Mouse (Mus musculus) CH12.LX (cell line): ENCODE results near the gene H2-M10.5. TPM values are rescaled to one million over a fixed set of nuclear protein-coding genes. Genes with fewer than 3 reads are reported as not detected.
"Not testable (repeated sequence)": the region's sequence is repeated elsewhere in the genome, so short reads cannot be mapped to it uniquely, and the experiment has no call there.

Experiments
- DNase-seq: peaks from one replicate; pipeline ENCODE4 v3.0.0-alpha.2; 2013; ENCODE audit errors: extremely low read depth
- H3K27ac ChIP-seq: 2 replicates; pipeline ENCODE4 v1.5.1; 2012; ENCODE audit warnings: low read depth, mild to moderate bottlenecking, control low read depth, moderate library complexity; ENCODE audit not compliant: insufficient read depth
- H3K27me3 ChIP-seq: replicated peaks from 2 replicates; pipeline ENCODE3; 2012; ENCODE audit warnings: inconsistent platforms
- H3K36me3 ChIP-seq, 2 experiments: replicated peaks in 1 of 2; 2 replicates each; pipeline versions ENCODE3 to v1.6.1; 2012; ENCODE audit warnings: inconsistent platforms in 1 of 2, low read length in 1 of 2, mild to moderate bottlenecking in 1 of 2, mixed read lengths in 1 of 2, moderate library complexity in 1 of 2; ENCODE audit not compliant: control insufficient read depth in 1 of 2, insufficient read depth in 1 of 2
- H3K4me1 ChIP-seq, 2 experiments: 2 replicates each; pipeline ENCODE4 v1.6.1; 2012; ENCODE audit warnings: inconsistent platforms in 1 of 2, moderate library complexity in 1 of 2; ENCODE audit not compliant: insufficient read depth in 2 of 2, control insufficient read depth in 1 of 2
- H3K4me2 ChIP-seq: 2 replicates; pipeline ENCODE4 v1.6.1; 2012; ENCODE audit warnings: low read depth, mild to moderate bottlenecking, control low read depth; ENCODE audit not compliant: poor library complexity, insufficient read depth, severe bottlenecking
- H3K4me3 ChIP-seq, 3 experiments: fragments of 150-350 bp in 1 of 3; sonication (generic) in 1 of 3; replicated peaks in 1 of 3; 2 replicates each; pipeline versions ENCODE3 to v1.5.1; 2011 to 2012; ENCODE audit warnings: low read depth in 2 of 3, low read length in 2 of 3, mild to moderate bottlenecking in 2 of 3, moderate library complexity in 2 of 3, control low read depth in 1 of 3, improper control_type of control experiment in 1 of 3, inconsistent platforms in 1 of 3, mixed read lengths in 1 of 3; ENCODE audit not compliant: poor library complexity in 1 of 3
- H3K79me2 ChIP-seq: replicated peaks from 2 replicates; pipeline ENCODE4 v1.6.1; 2012; ENCODE audit warnings: mild to moderate bottlenecking, moderate library complexity; ENCODE audit not compliant: control insufficient read depth, poor library complexity, insufficient read depth, severe bottlenecking; ENCODE audit errors: extremely low read depth
- H3K9ac ChIP-seq: 2 replicates; pipeline ENCODE4 v1.6.1; 2012; ENCODE audit warnings: low read depth, mild to moderate bottlenecking, control low read depth, moderate library complexity; ENCODE audit not compliant: insufficient read depth
- H3K9me3 ChIP-seq: replicated peaks from 2 replicates; pipeline ENCODE3; 2012; ENCODE audit warnings: low read length, inconsistent platforms, mixed read lengths
- BHLHE40 ChIP-seq: IDR thresholded peaks from 2 replicates; pipeline ENCODE4 v1.6.1; 2011; ENCODE audit warnings: mild to moderate bottlenecking, low read depth, low read length, improper control_type of control experiment
- CHD1 ChIP-seq: IDR thresholded peaks from 2 replicates; pipeline ENCODE4 v1.6.1; 2012; ENCODE audit warnings: low read depth, low read length, improper control_type of control experiment, inconsistent platforms
- CHD2 ChIP-seq: IDR thresholded peaks from 2 replicates; pipeline ENCODE4 v1.6.1; 2011; ENCODE audit warnings: low read length, improper control_type of control experiment
- CTCF ChIP-seq, 2 experiments: IDR thresholded peaks in 1 of 2; conservative IDR thresholded peaks in 1 of 2; 2 replicates each; pipeline ENCODE4 v1.5.1; 2011 to 2012; ENCODE audit warnings: low read depth in 2 of 2, low read length in 2 of 2, improper control_type of control experiment in 1 of 2, inconsistent platforms in 1 of 2, mild to moderate bottlenecking in 1 of 2, moderate library complexity in 1 of 2
- E2F4 ChIP-seq: IDR thresholded peaks from 2 replicates; pipeline ENCODE4 v1.6.1; 2011; ENCODE audit warnings: low read depth, low read length, improper control_type of control experiment; ENCODE audit not compliant: insufficient replicate concordance
- ELF1 ChIP-seq: IDR thresholded peaks from 2 replicates; pipeline ENCODE4 v1.6.1; 2014; ENCODE audit warnings: low read depth, mild to moderate bottlenecking, inconsistent platforms, low read length, improper control_type of control experiment
- EP300 ChIP-seq: IDR thresholded peaks from 2 replicates; pipeline ENCODE4 v1.6.1; 2011; ENCODE audit warnings: low read length, improper control_type of control experiment
- HCFC1 ChIP-seq: IDR thresholded peaks from 2 replicates; pipeline ENCODE4 v1.6.1; 2012; ENCODE audit warnings: low read depth, mild to moderate bottlenecking, inconsistent platforms, low read length, improper control_type of control experiment
- JUN ChIP-seq: IDR thresholded peaks from 2 replicates; pipeline ENCODE4 v1.6.1; 2011; ENCODE audit warnings: low read depth, mild to moderate bottlenecking, low read length, improper control_type of control experiment, moderate library complexity; ENCODE audit not compliant: insufficient read depth
- MAFK ChIP-seq: IDR thresholded peaks from 2 replicates; pipeline ENCODE4 v1.6.1; 2011; ENCODE audit warnings: low read length, improper control_type of control experiment; ENCODE audit not compliant: insufficient replicate concordance
- MAZ ChIP-seq: IDR thresholded peaks from 2 replicates; pipeline ENCODE4 v1.6.1; 2012; ENCODE audit warnings: low read depth, mild to moderate bottlenecking, inconsistent platforms, low read length, improper control_type of control experiment, moderate library complexity
- NRF1 ChIP-seq: IDR thresholded peaks from 2 replicates; pipeline ENCODE4 v1.6.1; 2014; ENCODE audit warnings: low read depth, mild to moderate bottlenecking, inconsistent platforms, low read length, improper control_type of control experiment, moderate library complexity
- PAX5 ChIP-seq: IDR thresholded peaks from 2 replicates; pipeline ENCODE4 v1.6.1; 2012; ENCODE audit warnings: low read length, inconsistent platforms, mixed read lengths
- RAD21 ChIP-seq: IDR thresholded peaks from 2 replicates; pipeline ENCODE4 v1.6.1; 2011; ENCODE audit warnings: low read depth, mild to moderate bottlenecking, low read length, improper control_type of control experiment, moderate library complexity
- RCOR1 ChIP-seq: conservative IDR thresholded peaks from 2 replicates; pipeline ENCODE4 v1.6.1; 2012; ENCODE audit warnings: low read depth, mild to moderate bottlenecking, inconsistent platforms, low read length, improper control_type of control experiment
- SMC3 ChIP-seq: IDR thresholded peaks from 2 replicates; pipeline ENCODE4 v1.6.1; 2011; ENCODE audit warnings: low read depth, low read length, improper control_type of control experiment
- USF1 ChIP-seq: IDR thresholded peaks from 2 replicates; pipeline ENCODE4 v1.6.1; 2014; ENCODE audit warnings: low read depth, mild to moderate bottlenecking, inconsistent platforms, low read length, improper control_type of control experiment
- USF2 ChIP-seq: conservative IDR thresholded peaks from 2 replicates; pipeline ENCODE4 v1.6.1; 2011; ENCODE audit warnings: low read depth, low read length, improper control_type of control experiment
- ZC3H11A ChIP-seq: IDR thresholded peaks from 2 replicates; pipeline ENCODE4 v1.6.1; 2012; ENCODE audit warnings: low read depth, mild to moderate bottlenecking, inconsistent platforms, low read length, improper control_type of control experiment
- ZNF384 ChIP-seq: IDR thresholded peaks from 2 replicates; pipeline ENCODE4 v1.6.1; 2012; ENCODE audit warnings: low read depth, low read length, improper control_type of control experiment, inconsistent platforms
- dilution Hi-C: fragments of 300-500 bp; cut with MboI; formaldehyde crosslinking; loops from 2 replicates; pipeline ENCODE4 v1.14.3; 2020; ENCODE audit warnings: low sequenced_read_pairs; ENCODE audit not compliant: extremely low pct_unique_long_range_greater_than_20kb, extremely low pct_ligation_motif_present
- in situ Hi-C: fragments of 300-500 bp; cut with MboI; formaldehyde crosslinking; loops from 3 replicates; pipeline ENCODE4 v1.14.3; 2019; ENCODE audit warnings: low sequenced_read_pairs, low pct_ligation_motif_present, low pct_unique_long_range_greater_than_20kb, mixed read lengths
- polyA plus RNA-seq: library from polyadenylated mRNA; unstranded; fragments of >175 nt; gene quantifications from 2 replicates; pipeline ENCODE4 v1.2.1, GENCODE M21; 2012; ENCODE audit warnings: low read depth; ENCODE audit not compliant: insufficient read length
- total RNA-seq, 2 experiments: library from RNA; depleted of rRNA; stranded (reverse); fragments of 300-350 nt in 1 of 2; fragments of >200 nt in 1 of 2; gene quantifications; 2 replicates each; pipeline ENCODE4 v1.2.3; 2012 to 2014

H2-M10.5 gene
- total and polyA plus RNA-seq, 3 experiments = not detected

DNA sequence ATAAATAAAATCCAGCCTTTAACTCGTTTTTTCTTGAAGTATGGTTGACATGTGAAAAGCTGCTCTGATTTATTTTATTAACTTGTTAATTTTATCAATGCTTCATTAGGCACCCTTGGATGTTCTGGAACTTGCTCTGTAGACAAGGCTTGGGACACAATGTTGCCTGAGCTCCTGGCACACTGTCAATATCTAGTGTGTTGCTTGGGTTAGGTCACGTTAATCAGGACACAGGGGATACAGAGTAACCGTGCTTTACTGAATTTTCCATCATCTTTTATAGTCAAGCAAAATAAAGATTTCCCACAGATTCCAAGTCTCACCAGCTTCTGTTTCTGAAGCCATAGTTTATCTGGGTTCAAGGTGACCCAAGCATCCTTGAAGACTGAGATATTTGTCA is 8.8 kb downstream of the H2-M10.5 start:
- peaks cover 28% of the 10 kb centered on the region for H3K27me3 ChIP-seq
- H3K4me2 ChIP-seq = no peak overlapping the region
- dilution Hi-C loops = no loop called here
- no peaks in the 10 kb centered on the region for H3K79me2 ChIP-seq
- in situ Hi-C loops = loop anchor here (25.0 kb wide), 1 partner anchor 419 kb away; the partner anchor contains the start of gene H2-M10.3
- no peak for TF ChIP-seq CHD1
- TF ChIP-seq NRF1 = no peak
- TF ChIP-seq RCOR1 = no peak
- TF ChIP-seq MAFK = no peak
- no peak for TF ChIP-seq ZC3H11A
- no peak for TF ChIP-seq EP300
- no peak for TF ChIP-seq E2F4
- TF ChIP-seq CTCF (conservative IDR thresholded peaks at IDR 0.05 in 1 of 2, IDR thresholded peaks at IDR 0.05 in 1 of 2; ENCODE audit: low read depth in 2 of 2, low read length in 2 of 2) = no peak
- TF ChIP-seq BHLHE40 = no peak
- no peak for TF ChIP-seq JUN
- TF ChIP-seq PAX5 = no peak
- TF ChIP-seq MAZ = no peak
- no peaks in the 10 kb centered on the region for H3K4me1 ChIP-seq
- H3K27ac ChIP-seq = no peak overlapping the region
- H3K36me3 ChIP-seq = no peaks in the 10 kb centered on the region
- no peak overlapping the region for H3K4me3 ChIP-seq
- no peaks in the 10 kb centered on the region for H3K9me3 ChIP-seq
- H3K9ac ChIP-seq = no peak overlapping the region
- no peak for DNase-seq

DNA sequence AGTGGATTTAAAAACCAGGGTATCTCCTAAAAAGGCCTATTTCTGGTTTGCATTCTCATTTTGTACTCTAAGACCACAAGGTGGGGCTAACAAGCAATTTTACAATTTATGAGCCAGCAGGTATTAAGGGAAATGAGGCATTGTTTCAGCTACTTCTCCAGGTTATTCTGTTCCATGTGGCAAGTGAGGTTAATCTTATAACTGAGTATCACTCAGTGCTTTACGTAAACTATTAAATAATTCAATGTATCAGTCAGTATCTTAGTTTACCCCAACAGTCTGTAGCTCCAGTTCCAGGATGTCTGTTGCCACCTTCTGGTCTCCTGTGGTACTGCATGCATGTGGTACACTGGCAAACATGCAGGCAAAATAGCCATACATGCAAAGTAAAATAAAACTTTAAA is 13.8 kb downstream of the H2-M10.5 start:
- H3K9ac ChIP-seq, H3K4me1 ChIP-seq, H3K4me2 ChIP-seq, H3K27ac ChIP-seq, H3K27me3 ChIP-seq, H3K4me3 ChIP-seq, dilution Hi-C loops, H3K9me3 ChIP-seq, H3K36me3 ChIP-seq, H3K79me2 ChIP-seq: not testable (repeated sequence)
- in situ Hi-C loops = loop anchor here (25.0 kb wide), 1 partner anchor 424 kb away; the partner anchor contains the start of gene H2-M10.3
- peak; percentile 22 for DNase-seq
- TF ChIP-seq SMC3 = peak; percentile 11; the same call in 1 of the 2 replicates
- TF ChIP-seq CTCF (conservative IDR thresholded peaks at IDR 0.05 in 1 of 2, IDR thresholded peaks at IDR 0.05 in 1 of 2; ENCODE audit: low read depth in 2 of 2, low read length in 2 of 2) = peak; percentile 69 to 73

DNA sequence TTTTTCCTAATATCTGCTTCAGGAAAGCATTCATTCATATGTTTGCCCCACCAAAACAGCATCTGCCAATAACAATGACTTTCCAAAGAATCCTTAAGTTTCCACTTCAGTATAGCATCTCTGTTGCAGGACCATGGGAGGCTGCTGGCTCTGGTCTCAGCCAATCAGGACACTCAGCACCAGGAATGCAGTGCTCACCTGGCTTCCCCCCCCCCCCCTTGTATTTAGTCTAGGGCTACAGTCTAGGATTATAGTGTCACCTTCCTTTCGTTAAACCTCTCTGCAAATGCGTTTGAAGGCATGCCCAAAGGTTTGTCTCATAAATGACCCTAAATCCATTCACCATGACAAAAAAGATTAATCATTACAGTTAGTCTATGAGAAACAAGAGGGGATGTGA is 15.6 kb downstream of the H2-M10.5 start:
- Histone ChIP-seq H3K27me3 (peaks cover 11% of the 10 kb centered on the region), H3K9me3 (no peaks in the 10 kb centered on the region), H3K4me3 (no peak overlapping the region), H3K79me2 (no peaks in the 10 kb centered on the region), H3K4me1 (no peaks in the 10 kb centered on the region), H3K36me3 (no peaks in the 10 kb centered on the region), H3K4me2 (no peak overlapping the region), H3K9ac (no peak overlapping the region), H3K27ac (no peak overlapping the region)
- dilution Hi-C loops (no loop called here), in situ Hi-C loops (loop anchor here (25.0 kb wide), 1 partner anchor 426 kb away; the partner anchor contains the start of gene H2-M10.3)
- no peak for DNase-seq
- no peak for TF ChIP-seq CHD1
- TF ChIP-seq E2F4 = no peak
- no peak for TF ChIP-seq ELF1
- TF ChIP-seq USF1 = no peak
- TF ChIP-seq ZNF384 = no peak
- TF ChIP-seq USF2 = no peak
- TF ChIP-seq HCFC1 = no peak
- no peak for TF ChIP-seq MAZ
- no peak for TF ChIP-seq RAD21
- no peak for TF ChIP-seq PAX5
- TF ChIP-seq BHLHE40 = no peak
- TF ChIP-seq CHD2 = no peak
- TF ChIP-seq CTCF (conservative IDR thresholded peaks at IDR 0.05 in 1 of 2, IDR thresholded peaks at IDR 0.05 in 1 of 2; ENCODE audit: low read depth in 2 of 2, low read length in 2 of 2) = no peak
